Mouse (Mus musculus) midbrain, embryonic 16.5 days (tissue): ENCODE measurements around the gene Sgca. TPM values are rescaled to one million over a fixed set of nuclear protein-coding genes. Genes with fewer than 3 reads are reported as not detected.
A peak's percentile ranks its signal among the peaks of the same experiment; 100 is the strongest.

Source experiments
- ATAC-seq: fragments of 200-750 bp; cut with Nextera tagmentation; 2 replicates; pipeline ENCODE4 v1.8.0; 2017; ENCODE audit warnings: moderate TSS enrichment
- H3K27ac ChIP-seq: fragments of 300-500 bp; sonication (generic); 2 replicates; pipeline ENCODE4 v1.5.1; 2014; ENCODE audit warnings: mild to moderate bottlenecking, low read length, mixed read lengths
- H3K27me3 ChIP-seq: fragments of 300-500 bp; sonication (generic); 2 replicates; pipeline ENCODE4 v1.6.1; 2014; ENCODE audit warnings: low read depth, low read length, mixed read lengths; ENCODE audit not compliant: control insufficient read depth, insufficient read depth
- H3K36me3 ChIP-seq: fragments of 300-500 bp; sonication (generic); 2 replicates; pipeline ENCODE4 v1.6.1; 2014; ENCODE audit warnings: mild to moderate bottlenecking, low read length, moderate library complexity, mixed read lengths; ENCODE audit not compliant: control insufficient read depth, insufficient read depth
- H3K4me1 ChIP-seq: fragments of 300-500 bp; sonication (generic); 2 replicates; pipeline ENCODE4 v1.6.1; 2014; ENCODE audit warnings: mild to moderate bottlenecking, low read length, mixed read lengths; ENCODE audit not compliant: control insufficient read depth, insufficient read depth
- H3K4me2 ChIP-seq: fragments of 300-500 bp; sonication (generic); 2 replicates; pipeline ENCODE4 v1.6.1; 2014; ENCODE audit warnings: mild to moderate bottlenecking, low read length, mixed read lengths
- H3K4me3 ChIP-seq: fragments of 300-500 bp; sonication (generic); 2 replicates; pipeline ENCODE4 v1.5.1; 2014; ENCODE audit warnings: low read depth, mild to moderate bottlenecking, low read length, moderate library complexity, mixed read lengths
- H3K9ac ChIP-seq: fragments of 300-500 bp; sonication (generic); 2 replicates; pipeline ENCODE4 v1.6.1; 2014; ENCODE audit warnings: low read depth, low read length, mixed read lengths
- H3K9me3 ChIP-seq: fragments of 300-500 bp; sonication (generic); replicated peaks from 2 replicates; pipeline ENCODE4 v1.6.1; 2014; ENCODE audit warnings: mild to moderate bottlenecking, low read length, mixed read lengths; ENCODE audit not compliant: control insufficient read depth, poor library complexity, severe bottlenecking
- WGBS: fragments of 180-500 bp; shearing (Covaris S2); extraction: QIAGEN DNeasy Blood & Tissue Kit; methylation state at CpG from one replicate; pipeline ENCODE4 v1.1.7; 2014; 5-methylcytosine and 5-hydroxymethylcytosine counted together
- polyA plus RNA-seq: library from polyadenylated mRNA; unstranded; fragments of >200 nt; fragmentation: Nextera tagmentation; extraction: Ambion mirVana; gene quantifications from 2 replicates; pipeline ENCODE4 v1.2.1, GENCODE M21; 2015

The Sgca gene
- polyA plus RNA-seq, 1 experiment from 2014 or later, result 0.20 TPM

DNA sequence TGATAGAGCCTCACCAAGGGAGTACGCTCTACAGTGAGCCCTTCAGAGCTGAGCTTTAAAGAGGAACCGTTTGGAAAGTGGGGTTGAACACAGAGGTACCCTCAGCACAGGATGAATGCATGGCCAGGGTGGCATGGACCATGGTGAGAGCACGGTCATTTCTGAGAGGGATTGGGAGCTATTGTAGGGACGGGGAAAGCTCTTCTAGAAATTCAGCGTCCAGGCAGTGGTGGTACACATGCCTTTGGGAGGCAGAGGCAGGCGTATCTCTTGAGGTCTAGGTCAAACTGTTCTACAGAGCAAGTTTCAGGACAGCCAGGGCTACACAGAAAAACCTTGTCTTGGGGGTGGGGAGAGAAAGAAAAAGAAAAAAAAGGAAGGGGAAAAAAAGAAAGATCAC, 20.9 kb upstream of the Sgca start:
- no peaks in the 10 kb centered on the region for H3K9me3 ChIP-seq
- H3K4me3 ChIP-seq, result no peak overlapping the region
- WGBS, result 91% methylated on average over 6 of the region's 6 CpGs
- no peak overlapping the region for H3K9ac ChIP-seq
- H3K36me3 ChIP-seq, result peaks cover 28% of the 10 kb centered on the region
- H3K4me2 ChIP-seq, result no peak overlapping the region
- H3K27ac ChIP-seq, result no peak overlapping the region
- no peak for ATAC-seq
- peaks cover 38% of the 10 kb centered on the region for H3K4me1 ChIP-seq
- no peaks in the 10 kb centered on the region for H3K27me3 ChIP-seq

DNA sequence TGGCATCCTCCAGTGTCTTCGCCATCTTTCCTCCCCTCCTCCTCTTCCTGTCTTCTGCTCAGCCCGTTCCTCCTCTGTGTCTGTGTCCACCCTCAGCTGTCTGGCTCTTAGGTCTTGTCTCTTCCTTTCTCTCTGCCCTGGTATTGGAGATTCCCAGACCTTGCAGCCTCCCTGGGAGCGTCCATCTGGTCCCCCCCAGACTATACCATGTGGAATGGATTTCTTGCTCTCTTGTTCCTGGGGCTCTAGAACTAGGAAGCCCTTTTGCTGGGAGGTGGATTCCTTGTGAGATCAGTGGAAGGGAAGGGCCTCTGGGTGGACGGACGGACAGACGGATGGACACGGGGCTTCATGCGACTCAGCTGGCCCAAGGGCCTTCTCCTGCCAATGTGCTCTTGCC, 20.0 kb upstream of the Sgca start:
- WGBS, result 86% methylated on average over 8 of the region's 8 CpGs
- no peaks in the 10 kb centered on the region for H3K27me3 ChIP-seq
- no peaks in the 10 kb centered on the region for H3K9me3 ChIP-seq
- H3K9ac ChIP-seq, result no peak overlapping the region; the same call in 1 of the 2 replicates
- peaks cover 22% of the 10 kb centered on the region for H3K36me3 ChIP-seq
- peaks cover 38% of the 10 kb centered on the region for H3K4me1 ChIP-seq
- no peak for ATAC-seq
- H3K4me3 ChIP-seq, result no peak overlapping the region
- H3K27ac ChIP-seq, result no peak overlapping the region
- H3K4me2 ChIP-seq, result peak overlapping the region; percentile 97

- no peaks in the 10 kb centered on the region for H3K9me3 ChIP-seq
- peak overlapping the region; percentile 90 for H3K4me3 ChIP-seq
- H3K36me3 ChIP-seq, result peaks cover 22% of the 10 kb centered on the region
- peaks cover 38% of the 10 kb centered on the region for H3K4me1 ChIP-seq
- H3K27me3 ChIP-seq, result no peaks in the 10 kb centered on the region
- no peak for ATAC-seq
- 80% methylated on average over 11 of the region's 11 CpGs for WGBS
- H3K4me2 ChIP-seq, result peak overlapping the region; percentile 97
- H3K9ac ChIP-seq, result peak overlapping the region; percentile 91
- H3K27ac ChIP-seq, result no peak overlapping the region
These were observed 19.0 kb upstream of the Sgca start for GRCm38 (mm10) chr11:94994947-94995772.

DNA sequence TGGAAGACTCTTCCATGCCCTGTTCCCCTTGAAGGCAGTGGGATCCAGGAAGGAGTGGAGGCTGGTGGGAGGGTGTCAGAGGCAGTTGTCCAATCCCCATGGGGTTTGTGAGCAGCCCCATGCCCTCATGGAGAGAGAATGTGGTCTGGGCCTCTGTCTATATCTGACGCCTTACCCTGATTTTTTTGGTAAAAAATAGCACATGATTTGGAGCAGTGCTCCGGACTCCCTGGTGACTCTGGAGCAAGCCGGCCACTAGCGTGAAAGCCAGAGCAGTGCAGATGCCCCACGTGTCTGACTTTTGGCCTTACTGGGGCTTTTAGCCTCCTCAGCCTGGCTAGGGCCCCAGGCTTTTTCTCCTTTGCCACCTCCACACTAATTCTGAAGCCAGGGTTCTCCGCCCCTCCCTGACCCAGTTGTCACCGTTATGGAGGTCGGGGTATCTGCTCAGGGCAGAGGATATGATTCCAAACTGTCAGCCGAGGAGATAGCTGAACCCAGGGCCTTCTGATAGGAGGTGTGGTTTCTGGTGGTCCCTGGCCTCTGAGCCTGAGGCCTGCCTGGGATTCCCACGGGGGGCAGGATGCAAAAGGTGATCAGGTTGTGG, 18.2 kb upstream of the Sgca start:
- Histone ChIP-seq H3K4me3 (peak overlapping the region; percentile 90), H3K27me3 (no peaks in the 10 kb centered on the region), H3K4me1 (peaks cover 42% of the 10 kb centered on the region), H3K36me3 (peaks cover 18% of the 10 kb centered on the region), H3K4me2 (peak overlapping the region; percentile 97), H3K9ac (peak overlapping the region; percentile 91), H3K27ac (no peak overlapping the region), H3K9me3 (no peaks in the 10 kb centered on the region)
- no peak for ATAC-seq
- WGBS, result 39% methylated on average over 10 of the region's 10 CpGs

GRCm38 (mm10) chr11:94992754-94993606, 16.9 kb upstream of the Sgca start:
- Histone ChIP-seq H3K27me3 (no peaks in the 10 kb centered on the region), H3K27ac (no peak overlapping the region; the same call in 1 of the 2 replicates), H3K4me3 (peak overlapping the region; percentile 90), H3K4me2 (peak overlapping the region; percentile 97), H3K4me1 (peaks cover 51% of the 10 kb centered on the region), H3K36me3 (peaks cover 6% of the 10 kb centered on the region), H3K9ac (peak overlapping the region; percentile 91), H3K9me3 (no peaks in the 10 kb centered on the region)
- under 1% methylated on average over 21 of the region's 22 CpGs for whole genome bisulfite sequencing
- ATAC-seq, result no peak

- H3K36me3 ChIP-seq, result peaks cover 4% of the 10 kb centered on the region
- no peaks in the 10 kb centered on the region for H3K9me3 ChIP-seq
- peaks cover 52% of the 10 kb centered on the region for H3K4me1 ChIP-seq
- H3K27ac ChIP-seq, result 0 out of 2 replicates have a peak overlapping the region, but pooled peaks have one; percentile 2
- no peaks in the 10 kb centered on the region for H3K27me3 ChIP-seq
- 1% methylated on average over 20 of the region's 20 CpGs for WGBS
- peak overlapping the region; percentile 97 for H3K4me2 ChIP-seq
- H3K4me3 ChIP-seq, result peak overlapping the region; percentile 90
- no peak for ATAC-seq
- H3K9ac ChIP-seq, result peak overlapping the region; percentile 91
These were observed 16.3 kb upstream of the Sgca start for GRCm38 (mm10) chr11:94992480-94992753.

- H3K9ac ChIP-seq, result peak overlapping the region; percentile 91
- H3K9me3 ChIP-seq, result no peaks in the 10 kb centered on the region
- H3K36me3 ChIP-seq, result no peaks in the 10 kb centered on the region; the same call in 1 of the 2 replicates
- under 1% methylated on average over 93 of the region's 99 CpGs for WGBS
- peak overlapping the region; percentile 97 for H3K4me2 ChIP-seq
- peak overlapping the region; percentile 96 for H3K27ac ChIP-seq
- no peaks in the 10 kb centered on the region for H3K27me3 ChIP-seq
- peaks cover 53% of the 10 kb centered on the region for H3K4me1 ChIP-seq
- peak overlapping the region; percentile 90 for H3K4me3 ChIP-seq
- no peak for ATAC-seq
These were observed 15.7 kb upstream of the Sgca start for GRCm38 (mm10) chr11:94991641-94992479.

DNA sequence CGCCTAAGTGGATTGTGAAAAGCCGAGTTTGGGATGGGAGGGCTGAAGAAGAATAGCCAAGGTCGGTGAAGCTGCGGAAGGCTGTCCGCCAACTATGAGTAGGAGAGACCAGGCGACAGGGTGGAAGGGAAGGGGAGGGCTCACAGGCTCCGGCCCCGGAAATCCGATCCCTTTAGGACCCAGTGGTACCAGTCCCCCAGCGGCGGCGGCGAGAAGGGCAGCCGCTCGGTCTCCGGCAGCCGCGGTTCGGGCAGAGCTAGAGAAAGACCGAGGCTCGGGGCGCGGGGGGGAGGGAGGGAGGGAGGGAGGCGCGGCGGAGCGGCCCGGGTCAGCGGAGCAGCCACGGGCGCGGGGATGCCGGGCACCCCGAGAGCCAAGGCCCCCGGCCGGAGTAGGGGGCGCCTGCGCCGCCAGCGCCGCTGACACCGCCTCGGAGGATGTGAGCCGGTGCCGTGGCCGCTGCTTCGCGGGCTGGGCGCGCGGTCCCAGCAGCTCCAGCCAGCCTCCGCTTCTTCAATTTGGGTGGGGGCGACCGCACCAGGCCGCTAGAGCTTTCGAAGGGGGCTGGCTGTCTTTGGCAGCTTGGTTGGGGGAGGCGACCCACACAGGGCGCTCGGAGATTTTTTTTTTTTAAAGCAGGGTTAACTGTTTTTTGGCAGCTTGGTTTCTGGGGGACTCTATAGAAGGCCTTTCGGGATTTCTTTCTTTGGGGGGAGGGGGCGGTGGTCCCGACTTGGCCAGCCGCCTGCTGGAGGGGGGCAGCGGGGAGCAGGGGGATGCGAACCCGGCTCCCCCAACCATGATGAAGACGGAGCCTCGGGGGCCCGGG, 14.8 kb upstream of the Sgca start, which contains the start of gene Ppp1r9b:
TSS of gene Ppp1r9b (plus strand) at position 287 of the 829 bp plus-strand sequence.
- H3K9ac ChIP-seq, result peak within 1 kb of the TSS; percentile 91
- WGBS, result under 1% methylated on average over 42 of the region's 69 CpGs
- peak within 1 kb of the TSS; percentile 96 for H3K27ac ChIP-seq
- H3K27me3 ChIP-seq, result no peaks in the 10 kb centered on the region
- H3K4me1 ChIP-seq, result peaks cover 50% of the 10 kb centered on the region
- H3K9me3 ChIP-seq, result no peaks in the 10 kb centered on the region
- peak within 1 kb of the TSS; percentile 97 for H3K4me2 ChIP-seq
- H3K4me3 ChIP-seq, result peak within 1 kb of the TSS; percentile 90
- peak; percentile 83 for ATAC-seq
- H3K36me3 ChIP-seq, result no peaks in the 10 kb centered on the region
